Mouse (Mus musculus): ENCODE data around the gene Slco1c1. TPM values are rescaled to one million over a fixed set of nuclear protein-coding genes. Genes with fewer than 3 reads are reported as not detected.
A peak's percentile ranks its signal among the peaks of the same experiment; 100 is the strongest.
"Not testable (repeated sequence)": the region's sequence is repeated elsewhere in the genome, so short reads cannot be mapped to it uniquely, and the experiment has no call there.

The Slco1c1 gene
- polyA plus RNA-seq, 1 experiment from 2014 or later = 15.7 TPM

DNA sequence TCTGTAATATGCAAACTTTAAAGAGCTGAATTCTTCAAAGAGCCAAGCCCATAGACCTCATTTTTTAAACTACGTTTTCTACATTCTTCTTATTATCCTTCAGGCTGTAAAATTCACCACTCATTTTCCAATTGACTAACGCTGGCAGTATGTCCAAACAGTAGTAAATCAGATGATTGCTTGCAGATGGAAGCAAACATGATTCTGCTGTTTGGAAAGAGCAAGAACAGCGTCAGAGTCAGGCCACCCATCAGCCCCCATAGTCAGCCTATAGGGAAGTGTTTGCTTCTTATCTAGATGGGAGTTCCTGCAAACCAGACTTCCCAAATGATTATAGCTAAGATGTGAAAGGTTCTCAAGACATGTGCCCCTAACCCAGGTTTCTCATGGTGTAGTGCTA lies 13.1 kb downstream of the Slco1c1 start:
- Histone ChIP-seq H3K4me2 (no peak overlapping the region), H3K4me3 (no peak overlapping the region), H3K27ac (no peak overlapping the region), H3K27me3 (replicated peaks) (no peaks in the 10 kb centered on the region), H3K9ac (no peak overlapping the region), H3K4me1 (no peaks in the 10 kb centered on the region), H3K36me3 (replicated peaks) (no peaks in the 10 kb centered on the region), H3K9me3 (no peaks in the 10 kb centered on the region)
- 85% methylated on average over 3 of the region's 3 CpGs for WGBS
- ATAC-seq (replicated peaks) = no peak

DNA sequence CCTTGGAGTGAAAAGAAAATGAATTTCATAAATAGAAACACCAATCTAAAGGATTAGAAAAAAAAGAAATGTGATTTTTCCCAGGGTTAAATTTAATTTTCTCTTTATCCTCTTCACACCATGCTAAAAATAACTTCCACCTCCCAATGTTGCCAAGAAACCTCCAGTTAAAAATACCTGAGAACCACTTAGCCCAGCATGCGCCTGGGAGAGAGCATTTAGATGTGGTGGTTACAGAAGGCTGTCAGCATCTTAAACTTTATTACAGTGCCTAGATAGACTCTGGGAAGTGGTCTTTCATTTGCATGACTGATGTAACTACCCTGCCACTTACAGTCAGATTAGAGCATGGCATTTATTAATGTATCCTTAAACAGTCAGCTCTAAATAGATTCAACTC lies 17.0 kb downstream of the Slco1c1 start:
- no peaks in the 10 kb centered on the region for H3K27me3 ChIP-seq (replicated peaks)
- no peak for ATAC-seq (replicated peaks)
- H3K4me3 ChIP-seq = no peak overlapping the region
- no peaks in the 10 kb centered on the region for H3K36me3 ChIP-seq (replicated peaks)
- H3K27ac ChIP-seq = no peak overlapping the region
- no peak overlapping the region for H3K9ac ChIP-seq
- no peaks in the 10 kb centered on the region for H3K4me1 ChIP-seq
- 83% methylated on average over 1 of the region's 1 CpGs for WGBS
- H3K9me3 ChIP-seq = no peaks in the 10 kb centered on the region
- no peak overlapping the region for H3K4me2 ChIP-seq

DNA sequence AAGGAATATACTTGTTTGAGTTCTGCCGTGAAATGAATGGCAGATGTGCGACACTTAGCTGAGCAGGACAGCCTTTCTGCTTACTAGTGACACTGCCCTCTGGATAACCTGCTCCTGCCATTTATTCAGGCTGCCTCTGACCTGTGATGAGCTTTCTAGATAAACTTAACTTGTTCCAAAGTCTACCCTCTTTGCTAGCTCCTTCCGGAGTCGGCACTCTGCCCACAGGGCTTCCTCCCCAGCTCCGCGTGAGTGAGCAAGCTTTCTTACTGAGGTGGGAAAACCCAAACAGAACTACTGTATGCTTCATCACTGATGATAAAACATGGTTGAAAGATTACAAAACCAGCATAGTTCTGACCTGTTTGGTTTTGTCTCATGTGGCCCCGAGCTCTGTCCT lies 19.2 kb downstream of the Slco1c1 start:
- WGBS = 89% methylated on average over 7 of the region's 7 CpGs
- Histone ChIP-seq H3K9ac (no peak overlapping the region), H3K4me2 (no peak overlapping the region), H3K4me1 (no peaks in the 10 kb centered on the region), H3K36me3 (replicated peaks) (no peaks in the 10 kb centered on the region), H3K27ac (no peak overlapping the region), H3K9me3 (no peaks in the 10 kb centered on the region), H3K27me3 (replicated peaks) (no peaks in the 10 kb centered on the region), H3K4me3 (no peak overlapping the region)
- no peak for ATAC-seq (replicated peaks)

DNA sequence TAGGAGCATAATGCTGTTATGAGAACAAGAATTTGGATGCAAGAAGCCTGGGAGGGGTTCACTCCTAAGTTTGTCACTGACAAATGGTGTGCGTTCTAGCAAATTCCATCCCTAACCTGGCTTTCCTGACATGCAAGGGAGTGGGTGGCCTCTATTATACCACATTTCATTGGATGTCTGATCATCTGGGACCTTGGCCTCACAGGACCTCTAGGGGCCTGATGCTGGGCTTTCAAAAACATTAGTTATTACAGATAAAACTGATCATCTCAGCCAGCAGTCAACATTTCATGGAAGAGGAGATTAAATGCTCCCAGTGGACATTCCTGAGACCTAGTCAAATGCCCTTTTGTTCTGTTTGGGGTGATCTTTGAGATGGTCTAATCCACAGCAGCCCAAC lies 34.0 kb downstream of the Slco1c1 start:
- 95% methylated on average over 1 of the region's 1 CpGs for WGBS
- no peak overlapping the region for H3K4me2 ChIP-seq

DNA sequence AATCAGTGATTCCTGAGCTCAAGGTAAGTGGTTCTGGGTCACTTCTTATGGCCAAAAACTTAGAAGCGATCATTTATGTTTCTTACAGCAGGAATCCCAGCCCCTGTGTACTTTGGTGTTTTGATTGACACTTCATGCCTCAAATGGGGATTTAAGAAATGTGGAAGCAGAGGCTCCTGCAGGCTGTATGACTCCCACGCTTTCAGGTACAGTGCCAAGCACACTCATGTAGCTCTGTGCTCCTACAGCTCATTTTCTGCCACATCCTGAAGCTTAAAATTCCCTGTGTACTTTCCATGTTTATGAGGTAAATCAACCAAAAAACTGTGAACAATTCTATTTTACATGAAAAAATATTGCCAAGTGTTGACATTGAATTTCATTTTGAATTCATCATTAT lies 43.2 kb downstream of the Slco1c1 start:
- ATAC-seq (replicated peaks) = no peak
- Histone ChIP-seq H3K9me3 (no peaks in the 10 kb centered on the region), H3K36me3 (replicated peaks) (no peaks in the 10 kb centered on the region), H3K27me3 (replicated peaks) (no peaks in the 10 kb centered on the region), H3K4me2 (no peak overlapping the region), H3K4me1 (peaks cover 10% of the 10 kb centered on the region), H3K4me3 (no peak overlapping the region), H3K27ac (no peak overlapping the region), H3K9ac (no peak overlapping the region)
- 78% methylated on average over 2 of the region's 2 CpGs for WGBS

More for the DNA sequence above, 34.0 kb downstream of the Slco1c1 start:
- H3K27me3 ChIP-seq (replicated peaks) = no peaks in the 10 kb centered on the region
- no peaks in the 10 kb centered on the region for H3K4me1 ChIP-seq
- H3K27ac ChIP-seq = no peak overlapping the region
- H3K36me3 ChIP-seq (replicated peaks) = no peaks in the 10 kb centered on the region
- ATAC-seq (replicated peaks) = no peak
- H3K9me3 ChIP-seq = no peaks in the 10 kb centered on the region
- H3K4me3 ChIP-seq = no peak overlapping the region
- no peak overlapping the region for H3K9ac ChIP-seq

DNA sequence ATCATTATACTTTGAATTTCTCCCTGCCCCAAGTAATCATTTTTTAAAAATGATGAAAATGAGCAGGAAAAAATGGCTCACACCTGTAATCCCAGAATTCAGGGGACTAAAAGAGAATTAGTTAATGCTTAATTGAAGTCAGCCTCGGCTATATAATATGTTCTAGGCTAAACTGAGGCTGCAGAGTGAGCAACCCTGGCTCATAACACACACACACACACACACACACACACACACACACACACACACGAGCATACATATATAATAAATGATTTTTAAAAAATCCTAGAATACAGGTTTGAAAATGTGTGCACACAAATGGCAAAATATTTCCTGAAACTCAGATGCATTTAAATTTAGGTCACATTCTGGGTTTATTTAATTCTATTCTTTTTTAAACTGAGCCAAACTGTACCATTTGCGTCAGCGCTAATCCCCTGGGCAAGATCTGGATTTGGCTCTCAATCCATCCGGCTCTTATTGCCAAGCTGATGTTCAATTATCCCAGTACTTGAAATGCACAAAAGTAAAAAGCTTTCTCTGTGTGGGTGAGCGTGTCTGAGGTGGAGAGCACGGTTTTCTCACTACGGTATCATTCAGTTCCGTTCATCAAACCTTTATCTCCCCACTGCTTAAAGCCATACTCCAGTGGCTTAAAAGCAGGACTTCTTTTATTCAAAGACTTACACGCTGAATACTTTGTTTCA lies 43.8 kb downstream of the Slco1c1 start:
- no peaks in the 10 kb centered on the region for H3K36me3 ChIP-seq (replicated peaks)
- H3K4me3 ChIP-seq = no peak overlapping the region
- WGBS = 30% methylated on average over 10 of the region's 10 CpGs
- H3K9ac ChIP-seq = no peak overlapping the region
- H3K4me2 ChIP-seq = no peak overlapping the region
- ATAC-seq (replicated peaks) = peak; percentile 89
- peaks cover 10% of the 10 kb centered on the region for H3K4me1 ChIP-seq
- no peaks in the 10 kb centered on the region for H3K27me3 ChIP-seq (replicated peaks)
- 0 out of 2 replicates have a peak overlapping the region, but pooled peaks have one; percentile 48 for H3K27ac ChIP-seq
- H3K9me3 ChIP-seq = no peaks in the 10 kb centered on the region

DNA sequence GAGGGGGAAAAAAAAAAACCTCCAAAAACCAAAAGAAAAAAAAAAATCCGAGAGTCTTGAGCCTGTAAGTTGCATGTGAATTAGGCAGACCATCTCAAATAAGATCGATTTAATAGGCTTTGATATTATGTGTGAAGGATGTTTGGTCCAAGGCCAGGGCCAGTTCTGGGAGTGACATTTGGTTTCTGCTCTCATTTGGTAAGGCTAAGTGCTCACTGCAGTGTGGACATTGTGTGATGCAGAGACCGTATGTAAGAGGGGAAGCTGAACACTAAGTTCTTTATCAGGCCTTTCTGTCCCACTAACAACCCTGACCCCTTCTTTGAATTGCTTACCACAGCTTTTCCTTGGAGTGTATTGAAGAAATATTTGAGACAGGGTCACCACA lies 44.4 kb downstream of the Slco1c1 start:
- Histone ChIP-seq H3K4me3 (no peak overlapping the region), H3K4me2 (no peak overlapping the region), H3K36me3 (replicated peaks) (no peaks in the 10 kb centered on the region), H3K4me1 (peaks cover 10% of the 10 kb centered on the region), H3K27me3 (replicated peaks) (no peaks in the 10 kb centered on the region), H3K27ac (0 out of 2 replicates have a peak overlapping the region, but pooled peaks have one; percentile 48), H3K9me3 (no peaks in the 10 kb centered on the region), H3K9ac (no peak overlapping the region)
- WGBS = 22% methylated on average over 3 of the region's 3 CpGs
- ATAC-seq (replicated peaks) = peak; percentile 85

DNA sequence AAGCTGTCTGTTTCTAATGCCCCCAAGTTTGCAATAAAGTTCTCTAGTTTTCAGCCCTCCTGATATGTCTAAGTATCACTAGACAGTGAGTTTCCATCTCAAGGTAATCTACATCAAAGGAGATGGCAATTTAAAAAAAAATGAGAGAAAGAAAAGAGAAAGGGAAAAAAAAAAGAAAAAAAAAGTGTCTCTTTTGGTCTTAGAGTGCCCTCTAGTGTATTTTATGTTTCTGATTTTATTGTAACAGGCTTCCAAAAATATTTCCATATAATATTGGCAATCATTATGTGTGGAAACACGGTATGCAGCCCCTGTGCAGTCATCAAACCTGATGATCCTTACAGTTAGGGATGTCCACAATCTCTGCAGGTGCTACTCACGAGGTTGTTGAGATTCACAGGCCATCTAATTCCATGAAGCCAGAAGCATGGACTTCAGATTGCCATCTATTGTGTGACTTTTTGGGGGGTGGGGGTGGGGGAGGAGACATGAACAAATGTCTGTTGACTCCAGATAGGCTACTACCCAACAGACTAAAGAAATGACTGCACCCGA lies 52.6 kb downstream of the Slco1c1 start:
- H3K4me1 ChIP-seq = no peaks in the 10 kb centered on the region
- H3K4me2 ChIP-seq = no peak overlapping the region
- ATAC-seq (replicated peaks) = no peak
- no peaks in the 10 kb centered on the region for H3K27me3 ChIP-seq (replicated peaks)
- no peak overlapping the region for H3K27ac ChIP-seq
- H3K9ac ChIP-seq = no peak overlapping the region
- 23% methylated on average over 3 of the region's 3 CpGs for WGBS
- H3K4me3 ChIP-seq = no peak overlapping the region
- H3K9me3 ChIP-seq = no peaks in the 10 kb centered on the region
- no peaks in the 10 kb centered on the region for H3K36me3 ChIP-seq (replicated peaks)

DNA sequence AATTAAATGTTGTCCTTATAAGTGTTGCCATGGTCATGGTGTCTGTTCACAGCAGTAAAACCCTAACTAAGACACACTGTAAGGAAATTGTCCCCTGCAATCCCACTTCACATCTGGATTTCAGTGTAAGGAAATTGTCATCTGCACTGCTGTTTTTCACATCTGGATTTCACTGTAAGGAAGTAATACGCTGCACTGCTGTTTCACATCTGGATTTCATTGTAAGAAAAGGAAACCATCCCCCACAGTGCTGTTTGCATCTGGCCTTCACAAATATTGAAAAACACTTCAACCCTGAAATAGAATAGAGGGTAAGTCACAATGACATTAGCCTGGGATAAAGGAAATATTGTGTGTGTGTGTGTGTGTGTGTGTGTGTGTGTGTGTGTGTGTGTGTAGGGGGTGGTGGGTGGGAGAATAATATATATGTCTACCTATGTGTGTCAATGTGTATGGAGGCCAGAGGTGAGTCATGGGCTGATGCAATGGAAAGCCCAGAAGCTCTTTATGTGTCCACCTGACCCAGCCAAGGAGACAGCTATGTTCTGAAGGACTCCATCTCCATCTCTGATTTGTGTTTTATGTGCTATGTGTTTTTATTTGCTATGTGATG lies 60.7 kb downstream of the Slco1c1 start:
- H3K4me2 ChIP-seq = no peak overlapping the region
- no peak overlapping the region for H3K9ac ChIP-seq
- 88% methylated on average over 1 of the region's 1 CpGs for WGBS
- no peaks in the 10 kb centered on the region for H3K4me1 ChIP-seq
- no peaks in the 10 kb centered on the region for H3K27me3 ChIP-seq (replicated peaks)
- H3K4me3 ChIP-seq = no peak overlapping the region
- H3K27ac ChIP-seq = no peak overlapping the region
- no peaks in the 10 kb centered on the region for H3K36me3 ChIP-seq (replicated peaks)
- no peak for ATAC-seq (replicated peaks)
- H3K9me3 ChIP-seq = no peaks in the 10 kb centered on the region

DNA sequence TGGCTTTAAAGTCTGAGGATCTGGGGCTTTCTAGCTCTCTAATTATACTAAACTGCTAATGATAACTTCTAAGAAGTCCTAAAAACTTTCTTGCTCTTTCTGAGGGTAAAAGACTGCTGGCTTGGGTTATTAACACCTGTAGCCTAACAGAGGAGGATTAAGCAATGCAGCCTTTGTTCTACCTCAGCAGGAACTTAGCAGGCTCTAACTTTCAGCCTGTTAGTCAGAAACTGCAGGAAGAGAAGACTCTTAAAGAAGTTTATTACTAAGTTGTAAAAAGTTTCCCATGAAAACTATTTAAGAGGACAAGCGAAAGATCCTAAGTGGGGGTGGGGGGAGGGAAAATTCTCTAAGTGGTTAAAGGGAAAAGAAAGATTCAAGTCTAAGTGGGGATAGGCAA lies 65.8 kb downstream of the Slco1c1 start:
- ATAC-seq (replicated peaks) = no peak
- no peaks in the 10 kb centered on the region for H3K36me3 ChIP-seq (replicated peaks)
- no peak overlapping the region for H3K4me3 ChIP-seq
- no peak overlapping the region for H3K4me2 ChIP-seq
- H3K27me3 ChIP-seq (replicated peaks) = no peaks in the 10 kb centered on the region
- H3K27ac ChIP-seq = no peak overlapping the region
- no peak overlapping the region for H3K9ac ChIP-seq
- no peaks in the 10 kb centered on the region for H3K4me1 ChIP-seq
- H3K9me3 ChIP-seq = no peaks in the 10 kb centered on the region
- WGBS = 40% methylated on average over 1 of the region's 1 CpGs

DNA sequence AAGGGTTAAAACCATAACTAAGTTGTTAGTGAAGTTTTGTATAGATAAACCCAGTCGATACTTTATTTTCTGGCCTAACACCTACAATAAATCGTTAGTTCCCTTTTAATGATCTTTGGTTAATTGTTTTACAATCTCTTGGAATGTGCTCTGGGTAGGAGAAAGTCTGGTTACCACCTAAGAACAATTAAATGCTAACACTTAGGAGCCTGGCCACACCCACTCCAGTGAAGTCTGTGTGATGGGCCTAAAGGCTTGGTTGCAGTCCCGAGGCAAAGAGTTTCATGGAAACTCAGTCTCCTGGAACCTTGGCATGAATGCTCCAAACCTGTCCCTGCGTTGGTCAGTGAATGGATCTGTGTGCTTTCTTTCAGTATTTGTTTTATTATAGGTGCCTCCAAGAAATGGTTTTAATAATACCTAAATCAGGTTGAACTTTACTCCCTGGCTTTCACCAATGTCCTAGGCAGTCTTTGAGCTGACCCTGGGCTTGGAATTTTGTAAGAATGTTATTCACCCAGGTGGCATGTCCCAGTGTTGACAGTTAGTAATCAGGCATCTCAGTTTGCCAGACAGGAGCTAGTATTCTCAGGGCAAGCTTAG lies 66.5 kb downstream of the Slco1c1 start:
- H3K36me3 ChIP-seq (replicated peaks); H3K4me1 ChIP-seq; H3K4me3 ChIP-seq; H3K4me2 ChIP-seq; H3K9ac ChIP-seq; H3K27ac ChIP-seq; ATAC-seq (replicated peaks); H3K27me3 ChIP-seq (replicated peaks); H3K9me3 ChIP-seq: not testable (repeated sequence)
- WGBS = 60% methylated on average over 4 of the region's 4 CpGs

DNA sequence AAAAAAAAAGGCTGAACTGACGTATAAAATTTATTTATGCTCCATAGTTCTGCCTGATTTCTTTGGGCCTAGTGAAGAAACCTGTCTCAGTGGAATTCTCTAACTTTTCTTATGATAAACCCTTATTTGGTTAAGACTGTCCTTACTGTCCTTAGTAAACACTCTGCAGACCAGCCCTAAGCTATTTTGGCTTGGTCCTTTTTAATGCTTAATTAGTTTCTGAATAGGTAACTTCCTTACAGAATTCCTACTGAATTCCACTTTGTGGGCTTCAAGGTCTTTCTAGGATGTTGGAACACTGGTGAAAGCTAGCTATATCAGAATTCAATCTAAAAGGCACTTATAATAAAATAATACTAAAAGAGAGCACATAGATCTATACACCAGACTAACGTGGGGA lies 71.9 kb downstream of the Slco1c1 start:
- Histone ChIP-seq H3K9ac (no peak overlapping the region), H3K36me3 (replicated peaks) (no peaks in the 10 kb centered on the region), H3K4me2 (no peak overlapping the region), H3K27me3 (replicated peaks) (no peaks in the 10 kb centered on the region), H3K4me1 (no peaks in the 10 kb centered on the region), H3K27ac (no peak overlapping the region), H3K9me3 (peaks cover 2% of the 10 kb centered on the region; the same call in 1 of the 2 replicates), H3K4me3 (no peak overlapping the region)
- 83% methylated on average over 2 of the region's 2 CpGs for WGBS
- no peak for ATAC-seq (replicated peaks)
